Mouse (Mus musculus) CH12.LX (cell line): Measurements from ENCODE around the gene Olfr574.

Experiments used
- CTCF ChIP-seq, 2 experiments: IDR thresholded peaks in 1 of 2; conservative IDR thresholded peaks in 1 of 2; 2 replicates each; pipeline ENCODE4 v1.5.1; 2011 to 2012; ENCODE audit warnings: low read depth in 2 of 2, low read length in 2 of 2, improper control_type of control experiment in 1 of 2, inconsistent platforms in 1 of 2, mild to moderate bottlenecking in 1 of 2, moderate library complexity in 1 of 2
- EP300 ChIP-seq: IDR thresholded peaks from 2 replicates; pipeline ENCODE4 v1.6.1; 2011; ENCODE audit warnings: low read length, improper control_type of control experiment
- HCFC1 ChIP-seq: IDR thresholded peaks from 2 replicates; pipeline ENCODE4 v1.6.1; 2012; ENCODE audit warnings: low read depth, mild to moderate bottlenecking, inconsistent platforms, low read length, improper control_type of control experiment
- MAX ChIP-seq: IDR thresholded peaks from 2 replicates; pipeline ENCODE4 v1.6.1; 2011; ENCODE audit warnings: low read length, improper control_type of control experiment
- POLR2A ChIP-seq: IDR thresholded peaks from 2 replicates; pipeline ENCODE4 v1.6.1; 2011; ENCODE audit warnings: low read depth, mild to moderate bottlenecking, improper control_type of control experiment, low read length
- TCF12 ChIP-seq: IDR thresholded peaks from 2 replicates; pipeline ENCODE4 v1.6.1; 2014; ENCODE audit warnings: low read depth, mild to moderate bottlenecking, inconsistent platforms, low read length, improper control_type of control experiment
- UBTF ChIP-seq: IDR thresholded peaks from 2 replicates; pipeline ENCODE4 v1.6.1; 2012; ENCODE audit warnings: low read depth, mild to moderate bottlenecking, inconsistent platforms, low read length, improper control_type of control experiment, moderate library complexity
- ZC3H11A ChIP-seq: IDR thresholded peaks from 2 replicates; pipeline ENCODE4 v1.6.1; 2012; ENCODE audit warnings: low read depth, mild to moderate bottlenecking, inconsistent platforms, low read length, improper control_type of control experiment
- ZMIZ1 ChIP-seq: IDR thresholded peaks from 2 replicates; pipeline ENCODE4 v1.6.1; 2012; ENCODE audit warnings: low read depth, mild to moderate bottlenecking, inconsistent platforms, low read length, improper control_type of control experiment
- ZNF384 ChIP-seq: IDR thresholded peaks from 2 replicates; pipeline ENCODE4 v1.6.1; 2012; ENCODE audit warnings: low read depth, low read length, improper control_type of control experiment, inconsistent platforms

- TF ChIP-seq CTCF (conservative IDR thresholded peaks at IDR 0.05 in 1 of 2, IDR thresholded peaks at IDR 0.05 in 1 of 2; ENCODE audit: low read depth in 2 of 2, low read length in 2 of 2) (no peak), EP300 (no peak), ZNF384 (no peak), ZMIZ1 (no peak), UBTF (no peak), POLR2A (no peak), MAX (no peak), HCFC1 (no peak), TCF12 (no peak), ZC3H11A (no peak)
Observed at GRCm38 (mm10) chr7:102962360-102962759, 14.1 kb downstream of the Olfr574 start, which contains the start of gene Olfr576.
